Mouse (Mus musculus) thymus, postnatal 4 days (tissue): ENCODE data around the gene Nipal4.
A peak's percentile ranks its signal among the peaks of the same experiment; 100 is the strongest.
"Not testable (repeated sequence)": the region's sequence is repeated elsewhere in the genome, so short reads cannot be mapped to it uniquely, and the experiment has no call there.

ENCODE experiments used
- DNase-seq: peaks from one replicate; pipeline ENCODE4 v3.0.0; 2021

Nipal4 gene

DNA sequence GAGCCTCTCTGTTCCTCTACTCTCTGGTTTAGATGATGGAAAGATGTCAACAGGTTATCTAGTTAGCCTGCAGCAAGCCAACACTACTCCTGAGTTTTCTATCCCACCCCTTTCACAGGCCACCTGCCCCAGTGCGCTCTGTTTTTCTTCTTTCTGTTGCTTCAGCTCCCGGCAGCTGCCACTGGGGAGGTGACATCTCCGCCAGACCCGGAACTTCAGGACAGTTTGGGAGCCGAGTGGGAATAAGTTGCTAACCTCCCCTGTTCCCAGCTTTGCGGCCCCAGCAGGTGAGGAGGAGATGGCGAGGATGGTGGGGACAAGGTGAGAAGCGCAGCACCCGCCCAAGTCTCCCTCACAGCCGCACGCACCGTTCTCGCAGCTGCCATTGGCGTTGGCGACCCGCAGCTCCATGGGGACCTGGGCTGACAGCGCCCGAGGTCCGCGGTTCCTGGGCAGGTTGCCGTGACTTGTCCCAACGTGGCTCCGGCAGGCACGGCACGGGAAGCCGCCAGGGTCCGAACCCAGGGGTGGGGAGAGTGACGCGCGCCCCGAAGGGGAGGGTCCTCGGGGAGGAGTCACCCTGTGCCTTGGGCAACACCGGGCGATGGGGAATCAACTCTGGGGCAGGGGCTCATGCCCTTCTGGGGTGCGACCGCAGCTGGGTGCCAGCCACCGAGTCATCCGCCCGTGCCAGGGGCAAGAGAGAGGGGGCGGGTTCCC lies at the start of gene Nipal4:
Nipal4 (minus strand) TSS at position 643 of the 720 bp plus-strand sequence.
- DNase-seq: peak; percentile 50

- peak; percentile 54 for DNase-seq
Measured at GRCm38 (mm10) chr11:46215354-46215753, 49.0 kb upstream of the Nipal4 start.

DNA sequence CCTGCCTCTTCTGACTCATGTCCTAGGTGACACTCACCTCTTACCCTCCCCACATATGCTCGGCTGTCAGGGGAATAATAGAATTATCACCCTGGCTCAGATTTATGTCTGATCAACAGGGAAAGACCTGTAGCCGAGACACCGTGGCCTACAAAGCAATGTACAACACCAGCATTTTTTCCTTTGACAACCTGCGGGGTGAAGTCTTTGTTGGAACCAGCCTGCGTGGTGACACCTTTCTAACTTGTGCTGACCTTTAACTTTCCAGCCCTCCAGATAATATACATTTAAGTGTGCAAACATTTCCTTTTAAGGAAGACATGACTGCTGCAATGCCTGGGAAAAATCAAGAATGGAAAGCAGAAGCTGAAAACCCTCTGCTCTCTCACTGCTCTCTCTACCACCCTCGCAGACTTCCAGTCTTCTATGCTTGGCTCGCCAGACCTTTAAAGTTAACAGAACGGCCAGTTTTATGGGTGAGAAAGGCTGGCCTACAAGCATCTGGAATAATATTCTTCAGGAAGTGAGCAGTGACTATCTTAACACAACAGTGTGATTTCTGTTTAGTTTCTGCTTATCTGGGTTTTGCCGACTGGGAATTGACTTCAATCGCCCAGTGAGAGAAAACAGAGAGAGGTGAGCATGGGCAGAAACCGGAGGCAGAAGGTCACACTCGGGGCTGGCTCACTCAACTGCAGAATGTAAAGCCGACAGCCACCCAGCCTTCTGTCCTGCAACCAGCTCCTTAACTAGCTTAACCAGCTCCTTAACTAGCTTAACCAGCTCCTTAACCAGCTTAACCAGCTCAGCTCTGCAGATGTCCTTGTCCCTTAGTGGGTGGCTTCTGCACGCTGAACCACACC lies 48.3 kb upstream of the Nipal4 start:
- no peak for DNase-seq

DNA sequence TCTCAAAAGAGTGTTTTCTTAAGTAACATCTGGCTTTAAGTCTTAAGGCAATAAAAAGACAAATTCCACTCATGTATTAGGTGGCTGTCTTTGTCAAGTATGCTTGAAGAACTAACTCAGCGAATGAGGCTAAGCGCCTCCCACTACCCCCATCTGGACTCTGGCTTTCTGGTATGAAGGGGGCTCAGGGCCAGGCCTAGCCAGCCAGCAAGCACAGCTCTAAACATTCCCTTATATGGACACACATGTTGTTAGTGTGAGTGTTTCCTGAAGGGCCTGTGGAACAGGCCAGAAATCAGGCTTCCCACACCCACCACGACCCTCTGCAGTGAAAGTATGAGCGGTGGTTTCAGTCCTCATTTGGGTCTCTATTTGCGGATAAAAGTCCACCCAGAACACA lies 47.5 kb upstream of the Nipal4 start:
- no peak for DNase-seq

DNA sequence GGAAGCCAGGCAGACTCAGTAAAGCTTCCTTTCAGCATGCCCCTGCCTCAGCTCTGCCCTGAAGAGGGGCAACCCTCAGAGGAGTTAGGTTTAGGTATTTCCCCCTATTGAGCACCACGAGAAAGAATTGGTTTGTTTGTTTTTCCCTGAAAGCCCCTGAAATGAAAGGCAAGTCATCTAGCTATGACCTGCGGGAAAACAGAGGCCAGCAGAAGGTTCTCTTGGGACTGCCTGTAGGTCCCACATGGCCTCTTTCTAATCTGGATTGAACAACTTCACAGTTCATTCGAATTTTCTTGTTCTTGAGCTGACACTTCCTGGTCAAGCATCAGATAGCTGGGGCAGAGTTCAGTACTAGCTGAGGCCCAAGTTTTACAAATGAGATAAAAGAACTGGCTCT lies 45.5 kb upstream of the Nipal4 start:
- DNase-seq: no peak

DNA sequence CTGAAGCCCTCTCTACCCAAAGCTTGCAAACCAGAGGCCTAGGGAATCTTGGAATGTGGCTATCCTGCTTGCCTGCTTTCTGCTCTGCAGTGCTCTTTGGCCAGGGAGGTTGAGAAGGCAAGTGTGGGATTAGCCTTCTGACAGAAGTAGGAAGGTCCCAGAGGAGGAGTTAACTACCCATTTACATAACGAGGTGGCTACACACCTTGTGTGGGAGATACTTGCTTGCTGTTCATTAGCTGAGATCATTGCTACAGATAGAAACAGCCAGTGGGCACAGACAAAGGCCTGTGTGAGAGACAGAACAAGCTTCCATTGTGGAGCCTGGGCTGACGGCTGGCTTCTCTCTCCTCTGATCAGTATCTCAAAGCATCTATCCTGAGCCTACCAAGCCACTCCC lies 43.6 kb upstream of the Nipal4 start:
- DNase-seq: no peak

- DNase-seq: no peak
Measured at GRCm38 (mm10) chr11:46205639-46206409, 39.5 kb upstream of the Nipal4 start.

DNA sequence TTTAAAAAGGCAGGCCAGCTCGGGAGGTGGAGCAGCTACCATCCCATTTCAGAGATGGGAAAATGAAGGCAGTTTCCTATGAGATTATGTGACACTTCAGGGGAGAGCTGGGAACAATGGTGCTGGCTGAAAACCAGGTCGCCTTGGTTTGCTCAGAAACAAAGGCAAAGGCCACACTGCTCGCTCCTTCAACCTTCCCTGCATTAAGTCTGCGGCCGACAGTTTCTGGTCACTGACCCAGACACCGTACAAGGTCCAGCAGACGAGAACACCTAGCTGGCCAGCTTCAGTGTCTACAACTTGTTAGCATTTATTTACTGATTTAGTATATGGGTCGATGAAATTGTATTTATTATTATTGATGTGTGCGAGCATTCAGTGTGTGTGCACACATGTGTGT lies 38.5 kb upstream of the Nipal4 start:
- no peak for DNase-seq

DNA sequence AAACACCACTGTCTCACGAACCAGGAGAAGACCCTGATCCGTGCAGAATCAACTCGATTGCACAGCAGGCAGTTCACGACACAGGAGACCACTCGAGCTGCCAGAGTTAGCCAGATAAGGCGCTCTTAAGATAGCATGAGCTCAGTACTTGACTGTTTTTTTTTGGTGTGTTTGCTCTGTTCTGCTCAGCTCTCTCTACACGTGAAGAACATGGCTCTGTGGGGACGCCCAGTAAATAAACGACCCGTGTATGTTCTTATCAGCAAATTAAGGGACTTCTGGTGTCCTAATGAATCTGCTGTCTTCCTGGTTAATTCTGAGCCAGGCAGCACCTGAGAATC lies 36.2 kb upstream of the Nipal4 start:
- no peak for DNase-seq

- DNase-seq: no peak
Measured at GRCm38 (mm10) chr11:46201636-46202546, 35.6 kb upstream of the Nipal4 start.

DNA sequence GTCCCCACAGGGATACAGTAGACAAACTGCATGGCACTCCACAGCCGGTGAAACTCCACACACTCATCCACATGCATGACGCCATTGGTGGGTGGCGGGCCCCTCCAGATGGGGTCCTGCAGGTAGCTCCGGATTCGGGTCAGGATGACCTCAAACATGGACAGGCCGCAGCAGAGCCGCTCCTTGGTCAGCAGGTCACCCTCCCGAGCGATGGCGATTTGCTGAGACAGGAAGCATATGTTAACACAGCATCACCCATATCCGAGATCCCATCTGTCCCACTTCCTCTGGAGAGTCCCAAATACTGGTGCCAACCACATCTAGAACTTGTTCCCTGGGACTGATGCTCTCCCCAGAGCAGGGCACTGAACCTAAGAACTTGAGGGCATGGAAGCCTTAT lies 34.4 kb upstream of the Nipal4 start:
- DNase-seq: no peak

DNA sequence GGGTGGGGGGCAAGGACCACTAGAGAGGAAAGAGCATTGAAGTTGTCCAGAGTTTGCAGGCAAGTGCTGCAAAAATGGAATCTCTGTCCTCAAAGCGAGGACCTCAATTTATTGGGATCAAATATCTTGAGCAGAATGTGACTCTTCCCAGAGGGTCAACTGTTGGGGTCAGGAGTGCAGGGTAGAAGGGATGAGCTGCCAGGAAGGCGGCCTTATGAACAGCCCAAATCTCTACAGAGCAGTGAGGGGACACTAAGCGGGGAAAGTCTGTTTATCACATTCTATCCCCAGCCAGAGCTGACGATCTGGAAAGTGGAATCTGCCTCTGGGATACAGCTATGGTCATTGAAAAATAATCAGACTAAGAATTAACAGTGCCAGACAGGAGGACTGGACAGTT lies 27.9 kb upstream of the Nipal4 start:
- DNase-seq: no peak

DNA sequence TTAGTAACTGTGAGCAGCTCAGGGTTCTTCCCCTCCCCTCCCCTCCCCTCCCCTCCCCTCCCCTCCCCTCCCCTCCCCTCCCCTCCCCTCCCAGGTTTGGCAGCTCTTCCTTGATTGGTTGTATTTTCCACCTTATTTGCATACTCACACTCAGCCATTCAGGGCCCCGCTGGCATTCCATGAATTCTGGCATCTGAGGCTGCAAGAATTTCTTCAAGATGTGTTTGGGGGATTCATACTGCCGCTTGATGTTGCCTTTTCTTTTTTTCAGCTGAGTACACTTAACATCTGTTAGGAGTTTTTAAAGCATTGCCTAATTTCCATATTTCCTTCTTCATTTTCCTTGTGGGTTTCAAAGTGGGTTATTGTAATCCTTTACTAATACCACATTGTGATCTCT lies 22.0 kb upstream of the Nipal4 start:
- no peak for DNase-seq

GRCm38 (mm10) chr11:46185486-46185885 lies 19.2 kb upstream of the Nipal4 start:
- DNase-seq: no peak

DNA sequence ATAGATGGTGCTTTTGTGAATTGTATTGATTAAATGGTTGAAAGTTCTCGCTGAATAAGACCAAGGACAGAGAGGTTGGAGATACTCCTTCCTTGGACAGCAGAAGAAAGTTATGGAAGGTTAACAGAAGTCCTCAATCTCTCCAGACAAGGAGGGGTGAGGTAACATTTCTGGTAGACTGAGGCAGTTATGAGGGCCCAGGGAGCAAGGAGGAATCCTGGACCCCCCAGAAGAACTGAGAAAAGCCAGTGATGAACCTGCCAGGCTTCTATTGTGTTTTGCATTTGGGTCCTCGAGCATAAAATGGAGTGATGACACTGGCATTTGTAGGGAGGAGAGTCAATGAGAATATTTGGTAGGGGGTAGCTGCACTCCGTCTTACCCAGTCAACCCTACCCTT lies 18.6 kb upstream of the Nipal4 start:
- no peak for DNase-seq

- DNase-seq: not testable (repeated sequence)
Measured at GRCm38 (mm10) chr11:46182031-46182430, 15.7 kb upstream of the Nipal4 start.

GRCm38 (mm10) chr11:46177246-46178043 lies 11.1 kb upstream of the Nipal4 start:
- no peak for DNase-seq

GRCm38 (mm10) chr11:46176155-46176554 lies 9.8 kb upstream of the Nipal4 start:
- DNase-seq: no peak

DNA sequence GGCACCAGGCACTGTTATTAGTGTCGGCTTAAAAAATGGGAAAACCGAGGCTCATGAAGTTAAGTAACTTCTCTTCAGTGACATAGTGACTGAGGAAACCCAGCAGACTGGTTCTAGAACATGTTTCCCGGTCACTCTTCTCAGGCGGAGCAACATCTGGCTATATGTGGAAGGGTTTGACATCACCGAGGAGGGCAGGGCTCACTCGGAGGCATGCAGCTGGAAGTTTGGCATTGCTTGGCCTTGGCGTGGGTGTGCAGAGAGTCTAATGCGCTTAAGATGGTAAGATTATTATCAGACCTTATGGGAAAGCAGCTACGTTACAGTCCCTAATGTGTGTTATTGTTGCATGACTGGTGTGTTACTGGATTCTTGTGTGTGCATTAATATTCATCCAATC lies 5.8 kb upstream of the Nipal4 start:
- no peak for DNase-seq

DNA sequence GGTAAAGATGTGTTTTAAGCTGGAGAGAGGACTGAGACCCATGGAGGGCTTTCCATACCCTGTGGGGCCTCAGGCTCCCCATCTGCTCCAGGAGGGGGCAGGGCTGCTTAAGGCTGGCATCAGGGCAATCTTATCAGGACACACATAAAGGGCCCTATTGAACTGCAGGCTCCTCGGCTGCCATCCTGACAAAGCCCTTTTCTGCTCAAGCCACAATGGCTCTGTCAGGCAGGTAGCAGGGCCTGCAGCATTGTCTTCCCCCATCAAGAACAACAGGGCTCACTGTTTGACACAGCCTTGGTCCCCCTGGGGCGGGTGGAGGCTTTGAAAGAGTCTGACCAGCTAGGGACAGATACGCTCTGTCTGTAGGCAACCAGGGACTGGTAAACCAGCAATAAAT lies 3.6 kb upstream of the Nipal4 start:
- no peak for DNase-seq

- no peak for DNase-seq
Measured at GRCm38 (mm10) chr11:46168506-46168905, 2.2 kb upstream of the Nipal4 start.

- no peak for DNase-seq
Measured at GRCm38 (mm10) chr11:46157462-46157861, 8.8 kb downstream of the Nipal4 start.
